Mouse (Mus musculus) liver (tissue): ENCODE results near the gene Pdzd2.
A peak's percentile ranks its signal among the peaks of the same experiment; 100 is the strongest.

ENCODE experiments used
- DNase-seq: peaks from one replicate; pipeline ENCODE4 v3.0.0-alpha.2; 2020; ENCODE audit warnings: mixed read lengths

The Pdzd2 gene

DNA sequence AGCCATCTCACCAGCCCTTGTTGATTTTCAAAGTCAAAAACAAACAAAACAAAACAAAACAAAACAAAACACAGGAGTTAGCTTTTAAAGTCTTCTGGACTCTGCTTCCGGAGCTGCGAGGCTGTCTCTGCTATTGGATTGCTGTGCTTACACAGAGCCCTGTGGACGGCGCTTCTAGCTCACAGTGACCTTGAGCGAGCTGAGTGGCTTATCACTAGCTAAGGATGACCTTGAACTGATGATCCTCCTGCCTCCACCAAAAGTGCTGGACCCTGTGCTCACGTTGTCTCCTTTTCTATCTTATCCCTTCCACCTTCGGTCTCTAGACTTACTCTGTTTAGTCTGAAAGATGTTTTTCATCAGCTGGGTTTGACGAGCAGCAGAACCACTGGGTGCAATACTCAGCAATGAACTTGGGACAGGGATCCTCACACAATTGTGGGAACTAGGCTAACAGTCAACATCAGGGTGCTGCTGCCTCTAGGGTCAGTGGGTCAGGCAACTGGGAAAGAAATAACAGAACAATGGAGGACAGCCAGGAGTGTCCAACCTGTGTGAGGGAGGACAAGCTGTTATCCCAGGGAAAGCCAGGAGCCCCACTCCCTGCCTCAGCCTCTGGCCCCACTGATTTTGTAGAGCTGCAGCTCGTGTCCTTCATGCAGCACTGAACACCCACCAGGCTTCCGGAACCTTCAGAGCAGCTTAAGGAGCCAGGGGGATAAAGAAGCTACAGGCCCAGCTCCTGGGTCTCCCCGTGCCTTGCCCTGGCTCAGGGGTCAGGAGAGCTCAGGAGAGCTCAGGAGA lies 172.9 kb downstream of the Pdzd2 start:
- DNase-seq: no peak

DNA sequence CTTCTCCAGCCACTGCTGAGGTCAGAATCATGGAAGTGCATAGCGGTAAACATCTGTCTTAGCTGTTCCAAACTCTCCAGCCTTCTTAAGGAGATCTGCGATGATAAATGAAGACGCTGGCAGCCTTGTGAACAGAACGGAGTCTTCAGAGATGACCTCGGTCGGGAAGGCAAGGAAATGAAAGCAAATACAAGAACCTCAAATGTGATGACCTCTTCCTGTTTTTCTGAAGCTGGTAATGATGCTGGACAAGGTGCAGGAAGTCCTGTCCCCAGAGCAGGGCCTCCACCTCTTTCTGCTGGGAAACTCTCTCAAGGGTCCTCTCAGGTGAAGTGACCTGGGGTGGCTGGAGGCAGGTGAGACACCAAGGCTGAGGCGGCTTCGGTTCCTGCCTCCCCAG lies 174.4 kb downstream of the Pdzd2 start:
- no peak for DNase-seq

DNA sequence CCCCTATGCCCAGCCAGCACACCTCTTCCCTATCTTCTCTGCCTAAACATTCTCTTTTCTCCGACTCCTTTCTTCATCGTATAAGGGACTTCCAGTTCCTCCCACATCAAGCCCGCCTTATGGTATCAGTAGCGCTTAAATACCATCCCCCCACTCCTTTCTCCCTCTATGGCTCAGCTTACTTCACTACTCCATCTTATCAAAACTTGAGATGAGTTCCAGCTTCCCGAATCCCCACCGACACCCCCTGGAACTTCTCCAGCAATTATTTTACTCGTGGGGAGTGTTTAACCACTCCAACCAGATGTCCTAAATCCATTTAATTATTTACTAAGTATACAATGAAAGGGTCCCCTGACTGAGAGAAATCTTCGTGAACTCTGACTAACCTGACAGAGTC lies 179.2 kb downstream of the Pdzd2 start:
- no peak for DNase-seq

GRCm38 (mm10) chr15:12557663-12558436 lies 181.9 kb downstream of the Pdzd2 start:
- DNase-seq: no peak

DNA sequence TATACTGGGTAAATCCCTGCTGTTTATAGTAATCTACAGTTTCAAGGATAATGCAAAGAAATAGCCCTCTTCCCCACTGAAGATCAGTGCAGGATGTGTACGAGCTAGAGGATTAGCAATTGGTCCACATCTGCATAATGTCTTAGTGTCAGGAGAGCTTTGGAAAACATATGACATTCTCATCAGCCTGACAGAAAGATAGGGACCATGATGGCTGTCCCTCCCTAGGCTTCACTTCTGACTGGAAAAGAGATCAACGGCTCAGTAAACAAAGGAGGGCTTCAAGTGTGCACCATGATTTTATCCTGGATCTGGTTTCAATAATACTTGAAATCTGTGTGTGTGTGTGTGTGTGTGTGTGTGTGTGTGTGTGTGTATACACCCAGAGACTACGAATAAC lies 186.5 kb downstream of the Pdzd2 start:
- no peak for DNase-seq

DNA sequence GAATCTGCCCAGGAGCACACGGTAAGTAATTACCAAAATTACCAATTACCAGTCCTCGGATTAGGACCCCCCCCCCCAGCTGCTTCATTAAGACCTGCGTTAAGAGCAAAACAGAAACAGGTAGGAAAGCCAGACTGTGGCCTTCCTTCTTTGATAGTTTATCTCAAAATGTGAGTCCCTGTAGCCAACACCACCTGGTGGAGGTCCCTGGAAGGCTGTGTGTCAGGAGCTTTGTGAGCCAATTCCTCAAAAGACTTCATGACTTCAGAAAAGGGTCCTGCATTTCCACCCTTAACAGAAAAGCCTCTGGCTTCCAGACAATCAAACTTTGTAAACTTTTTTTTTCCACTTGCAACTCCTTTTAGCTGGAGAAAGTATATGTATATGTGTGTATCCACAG lies 188.8 kb downstream of the Pdzd2 start:
- DNase-seq: no peak

- DNase-seq: no peak
These were observed 189.3 kb downstream of the Pdzd2 start for GRCm38 (mm10) chr15:12550376-12550775.

DNA sequence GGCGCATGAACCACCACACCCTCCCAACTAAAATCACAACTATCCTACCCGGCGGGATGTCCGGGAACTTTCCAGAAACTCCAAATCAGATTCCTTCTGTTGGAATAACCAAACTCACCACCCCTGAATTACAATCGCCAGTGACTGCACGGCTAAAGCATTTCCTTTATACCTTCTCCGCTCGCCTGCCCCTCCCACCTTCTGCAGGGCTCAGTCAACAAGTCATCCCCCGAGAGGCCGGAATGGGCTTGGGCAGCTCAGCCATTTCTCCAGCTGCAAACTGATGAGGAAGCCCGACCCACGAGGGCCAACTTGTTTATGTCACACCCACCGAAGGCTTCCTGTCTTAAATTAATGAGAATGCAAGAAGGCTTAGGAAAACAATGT lies 189.8 kb downstream of the Pdzd2 start:
- DNase-seq: peak; percentile 33

- peak; percentile 21 for DNase-seq
These were observed 190.3 kb downstream of the Pdzd2 start for GRCm38 (mm10) chr15:12549271-12549918.

DNA sequence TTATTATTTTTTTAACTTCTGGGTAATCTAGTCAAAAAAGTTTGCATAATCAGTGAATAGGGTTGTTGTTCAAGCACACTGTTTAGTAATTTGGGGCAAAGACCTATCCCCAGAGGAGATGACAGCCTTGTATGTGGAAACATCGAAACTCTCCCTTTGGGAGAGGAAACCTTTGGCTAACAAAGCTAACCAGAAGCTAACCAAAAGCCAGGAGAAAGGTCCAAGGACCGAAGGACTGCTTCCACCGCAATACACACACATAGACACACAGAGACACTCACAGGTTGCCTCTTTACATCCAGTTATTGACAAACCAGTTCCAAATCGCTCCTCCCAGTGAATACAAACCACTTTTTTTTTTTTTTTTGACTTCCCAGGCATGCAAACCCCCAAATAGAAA lies 191.0 kb downstream of the Pdzd2 start:
- no peak for DNase-seq

GRCm38 (mm10) chr15:12547640-12548405 lies 191.9 kb downstream of the Pdzd2 start:
- no peak for DNase-seq

- no peak for DNase-seq
These were observed 192.9 kb downstream of the Pdzd2 start for GRCm38 (mm10) chr15:12546781-12547180.

- no peak for DNase-seq
These were observed 194.1 kb downstream of the Pdzd2 start for GRCm38 (mm10) chr15:12545671-12546070.

DNA sequence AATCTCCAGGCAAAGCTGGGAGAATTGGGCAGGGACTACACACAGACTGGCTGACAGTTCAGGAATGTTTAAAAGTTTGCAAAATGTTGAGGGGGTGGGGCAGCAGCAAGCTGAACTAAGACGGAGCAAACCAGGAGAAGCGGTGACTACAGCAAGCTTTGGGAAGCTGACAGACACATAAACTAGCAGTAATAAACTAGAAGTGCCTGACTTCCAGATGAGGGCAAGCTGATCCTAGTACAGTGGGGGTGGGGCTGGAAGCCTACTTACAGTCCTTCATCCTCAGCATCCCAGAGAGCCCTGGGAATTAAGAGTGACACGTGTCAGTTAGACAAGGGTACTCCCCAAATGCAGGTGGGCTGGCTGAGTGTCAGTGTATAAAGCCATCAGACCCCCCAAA lies 194.5 kb downstream of the Pdzd2 start:
- DNase-seq: no peak

DNA sequence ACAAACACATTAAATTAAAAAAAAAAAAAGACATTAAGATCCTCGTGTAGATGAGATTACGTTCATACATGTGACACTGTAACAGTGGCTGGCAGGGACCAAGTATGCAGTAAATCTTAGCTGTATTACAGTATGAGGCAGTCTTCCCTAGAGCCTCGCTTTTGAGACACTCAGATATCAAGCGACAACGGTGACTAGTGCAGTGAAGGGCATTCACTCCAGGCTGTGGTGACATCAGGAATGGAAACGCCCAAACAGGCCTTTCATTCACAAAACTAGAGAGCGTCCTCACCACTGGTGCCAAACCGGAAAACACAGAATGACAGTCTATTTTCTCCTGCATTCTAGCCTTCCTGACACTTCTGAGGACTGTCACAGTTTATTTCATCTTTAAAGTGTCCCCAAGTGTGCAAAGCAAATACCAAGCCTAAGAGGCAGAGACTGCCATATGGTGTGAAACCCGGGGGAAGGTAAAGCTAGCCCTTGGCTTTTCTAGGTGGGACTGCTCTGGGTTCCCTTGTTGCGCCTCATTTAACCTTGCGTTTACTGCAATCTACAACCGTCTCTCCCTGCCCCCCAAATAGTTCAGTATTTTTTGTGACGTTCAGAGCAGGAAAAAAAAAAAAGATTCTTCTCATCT lies 195.9 kb downstream of the Pdzd2 start:
- no peak for DNase-seq

GRCm38 (mm10) chr15:12542316-12542715 lies 197.4 kb downstream of the Pdzd2 start:
- no peak for DNase-seq

GRCm38 (mm10) chr15:12539618-12540302 lies 200.0 kb downstream of the Pdzd2 start:
- no peak for DNase-seq

DNA sequence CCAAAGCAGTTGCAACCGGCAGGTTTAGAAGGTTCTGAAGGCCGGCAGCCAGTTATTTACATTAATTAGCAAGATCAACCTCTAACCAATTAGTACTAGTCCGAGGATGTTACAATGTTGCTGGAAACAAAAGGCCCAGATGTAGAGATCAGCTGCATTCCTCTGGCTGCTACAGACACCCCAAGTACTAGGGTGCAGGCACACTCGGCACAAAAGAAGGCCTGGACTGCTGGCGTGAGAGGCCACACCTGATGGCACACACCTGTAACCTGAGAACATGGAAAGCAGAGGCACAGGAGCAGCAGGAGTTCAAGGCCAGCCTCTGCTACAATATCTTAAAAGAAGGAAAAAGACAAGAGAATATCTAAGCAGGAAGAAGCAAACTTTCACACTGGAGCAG lies 206.5 kb downstream of the Pdzd2 start:
- no peak for DNase-seq

DNA sequence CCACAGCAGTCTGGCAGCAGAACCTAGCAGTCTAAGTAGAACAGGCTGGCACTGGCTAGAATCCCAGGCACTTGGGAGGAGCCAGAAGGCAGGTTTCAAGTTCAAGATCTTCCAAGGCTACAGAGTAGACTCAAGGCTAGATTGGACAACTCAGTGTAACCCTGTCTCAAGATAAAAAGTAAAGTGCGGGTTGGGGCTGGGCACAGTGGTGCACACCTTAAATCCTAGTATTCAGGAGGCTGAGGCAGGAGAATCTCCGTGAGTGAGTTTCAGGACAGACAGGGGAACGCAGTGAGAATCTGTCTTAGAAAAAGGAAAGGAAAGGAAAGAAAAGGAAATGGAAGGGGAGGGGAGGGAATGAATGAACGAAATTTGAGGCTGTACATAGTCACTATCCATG lies 207.2 kb downstream of the Pdzd2 start:
- no peak for DNase-seq

- DNase-seq: no peak
These were observed 216.9 kb downstream of the Pdzd2 start for GRCm38 (mm10) chr15:12522810-12523209.

DNA sequence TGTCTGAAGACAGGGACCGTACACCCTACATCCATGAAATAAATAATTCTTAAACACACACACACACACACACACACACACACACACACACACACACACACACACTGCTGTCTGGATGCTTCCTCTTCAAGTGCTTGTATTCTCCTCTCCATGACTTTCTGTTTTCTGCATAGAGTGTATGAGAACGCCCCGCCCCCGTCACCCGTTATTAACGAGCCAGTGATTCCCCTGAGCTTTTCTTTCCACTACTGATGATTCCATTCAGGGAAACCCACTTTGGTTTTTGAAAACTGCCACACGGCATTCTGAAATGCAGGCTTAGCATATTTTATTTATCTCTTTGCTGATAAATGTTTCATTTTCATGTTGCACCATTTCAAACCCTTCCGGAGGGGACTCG lies 219.4 kb downstream of the Pdzd2 start:
- no peak for DNase-seq
